Mouse (Mus musculus) CD8-positive naive resting alpha-beta T cell, adult 2 months (primary cell): ENCODE measurements around the gene Col7a1.
A peak's percentile ranks its signal among the peaks of the same experiment; 100 is the strongest.

ENCODE experiments used
- DNase-seq, 2 experiments: peaks; one replicate each; pipeline ENCODE4 v3.0.0; 2022; ENCODE audit warnings: low read depth in 2 of 2, low spot score in 2 of 2

Gene Col7a1

DNA sequence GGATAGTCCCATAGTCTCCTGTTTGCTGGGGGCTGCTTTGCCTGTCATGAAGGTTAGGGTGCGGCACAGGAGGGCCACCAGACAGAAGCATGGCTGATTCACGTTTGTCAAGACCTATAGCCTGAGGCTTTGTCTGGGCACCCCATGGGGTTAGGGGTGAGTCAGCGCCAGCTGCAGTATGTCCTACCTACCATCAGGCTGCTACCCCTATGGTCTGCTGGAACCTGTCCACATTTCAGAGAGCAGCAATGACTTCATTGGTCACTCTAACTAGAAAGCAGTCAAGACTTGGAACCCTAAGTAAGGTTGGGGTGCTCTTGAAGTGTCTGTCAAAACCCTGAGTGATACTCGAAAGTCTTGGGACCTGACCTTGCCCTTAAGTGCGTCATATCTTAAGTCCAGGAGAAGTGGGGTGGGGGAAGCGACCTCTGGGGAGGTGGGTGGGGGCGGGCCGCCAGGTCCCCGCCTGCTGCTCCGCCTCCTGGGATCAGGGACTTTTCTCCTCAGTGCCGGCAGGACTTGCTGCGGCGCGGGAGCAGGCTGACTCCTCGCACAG is at the start of gene Col7a1:
Gene Col7a1 (plus strand): TSS at position 506 of the 556 bp plus-strand sequence.
- no peak for DNase-seq

DNA sequence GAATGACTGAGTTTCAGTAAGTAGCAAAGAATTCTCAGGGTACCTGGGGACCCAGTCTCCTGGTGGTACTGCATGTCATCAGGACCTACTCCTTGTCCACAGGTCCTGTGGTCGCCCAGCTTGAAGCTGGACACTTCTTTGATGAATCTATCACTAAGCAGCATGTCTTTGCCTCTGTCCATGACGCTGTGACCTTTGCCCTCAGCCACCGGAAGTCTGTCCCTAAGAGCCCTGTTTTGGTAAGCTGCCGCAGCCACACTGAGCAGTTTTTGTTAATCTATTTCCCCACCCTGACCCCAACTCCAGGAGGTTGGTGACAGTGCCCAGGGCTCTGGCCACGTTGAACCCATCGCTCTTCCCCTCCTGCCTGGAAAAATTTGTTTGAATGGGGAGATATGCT is 41.1 kb upstream of the Col7a1 start:
- no peak for DNase-seq

DNA sequence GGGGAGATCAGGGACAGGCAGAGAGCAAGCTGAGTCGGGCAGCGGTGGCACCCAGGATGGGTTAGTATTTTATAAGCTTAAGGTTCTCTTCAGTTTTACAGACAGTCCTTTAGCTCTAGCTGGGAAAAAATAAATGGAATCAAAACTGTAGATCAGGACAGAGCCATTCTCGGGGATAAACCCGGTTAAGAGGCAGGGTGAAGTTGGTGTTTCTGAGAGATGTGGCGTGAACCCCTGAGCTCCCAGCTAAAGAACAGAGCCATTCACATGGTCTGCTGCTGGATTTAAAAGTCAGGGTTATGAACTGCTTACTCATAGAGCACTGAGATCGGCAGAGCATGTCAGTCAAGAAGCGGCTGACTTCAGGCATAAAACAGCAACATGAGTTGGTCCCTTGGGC is 40.2 kb upstream of the Col7a1 start:
- DNase-seq = no peak

DNA sequence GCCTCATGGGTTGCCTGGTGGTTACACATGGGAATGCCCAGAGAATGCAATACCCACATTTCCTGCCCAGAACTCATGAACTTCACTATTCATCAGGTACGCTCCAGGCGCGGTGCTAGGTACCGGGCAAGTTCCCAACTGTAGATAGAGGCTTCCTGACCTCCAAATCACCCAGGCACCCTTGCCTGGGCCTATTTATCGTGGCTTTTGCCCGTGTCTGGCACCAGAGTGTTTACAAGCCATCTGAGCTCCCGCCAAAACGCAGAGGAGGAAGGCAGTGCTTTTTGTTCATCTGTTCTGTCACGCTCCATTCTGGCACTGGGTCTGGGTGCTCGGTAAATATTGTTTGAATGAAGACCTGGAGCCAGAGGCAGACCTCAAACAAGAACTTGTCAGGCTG is 39.8 kb upstream of the Col7a1 start:
- DNase-seq = no peak

DNA sequence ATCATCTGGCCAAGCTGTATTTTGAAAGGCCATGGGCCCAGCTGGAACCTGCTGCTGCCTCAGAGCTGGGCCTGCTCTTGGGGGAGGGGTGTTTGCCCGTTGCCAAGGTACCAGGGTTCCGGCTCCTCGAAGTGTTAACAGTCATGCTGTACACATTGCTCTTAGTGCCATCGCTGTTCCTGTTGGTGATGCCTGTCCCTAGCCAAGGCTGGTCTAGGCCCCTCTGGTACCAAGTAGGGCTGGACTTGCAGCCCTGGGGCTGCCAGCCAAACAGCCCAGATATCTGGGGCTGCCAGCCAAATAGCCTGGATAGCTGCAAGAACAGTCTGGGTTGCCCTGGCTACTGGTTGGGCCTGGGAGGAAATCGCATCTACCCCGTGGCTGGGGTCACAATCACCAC is 38.9 kb upstream of the Col7a1 start, which contains the start of gene Tmem89:
Gene Tmem89 (plus strand): TSS at position 129 of the 400 bp plus-strand sequence.
- DNase-seq = no peak

DNA sequence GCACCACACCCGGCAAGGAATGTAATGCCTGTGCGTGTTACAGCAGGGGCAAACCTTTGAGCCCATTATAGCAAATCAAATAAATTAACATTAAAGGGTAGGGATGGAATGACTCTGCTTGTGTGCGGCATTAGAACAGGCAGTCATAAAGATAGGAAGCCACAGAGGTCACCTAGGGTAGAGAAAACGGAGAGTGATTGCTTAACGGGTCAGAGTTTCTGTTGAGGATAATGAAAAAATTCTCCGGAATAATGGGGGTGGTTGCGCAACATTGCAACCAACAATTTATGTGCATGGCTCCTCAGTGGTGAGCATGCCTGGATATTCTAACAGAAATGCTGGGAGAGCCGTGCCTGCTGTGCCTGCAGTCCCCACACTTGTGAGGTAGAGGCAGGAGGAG is 27.5 kb upstream of the Col7a1 start:
- DNase-seq = no peak

DNA sequence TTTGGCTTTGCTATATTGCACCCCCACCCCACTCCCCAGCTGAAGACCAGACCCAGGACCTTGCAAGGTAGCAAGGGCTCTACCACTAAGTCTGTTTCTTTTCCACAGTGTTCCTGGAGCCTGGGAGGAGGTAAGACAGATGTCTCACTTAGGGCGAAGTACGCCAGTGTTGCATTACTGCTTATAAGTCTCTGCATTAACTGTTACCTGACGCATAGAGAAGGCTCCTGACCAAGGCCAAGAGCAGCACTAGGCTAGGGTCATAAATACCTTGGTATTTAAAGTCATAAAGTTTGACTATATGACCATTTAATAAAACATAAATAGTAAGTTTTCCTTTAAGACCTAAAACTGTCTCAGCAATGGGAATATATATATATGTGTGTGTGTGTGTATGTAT is 25.0 kb upstream of the Col7a1 start:
- DNase-seq = no peak

DNA sequence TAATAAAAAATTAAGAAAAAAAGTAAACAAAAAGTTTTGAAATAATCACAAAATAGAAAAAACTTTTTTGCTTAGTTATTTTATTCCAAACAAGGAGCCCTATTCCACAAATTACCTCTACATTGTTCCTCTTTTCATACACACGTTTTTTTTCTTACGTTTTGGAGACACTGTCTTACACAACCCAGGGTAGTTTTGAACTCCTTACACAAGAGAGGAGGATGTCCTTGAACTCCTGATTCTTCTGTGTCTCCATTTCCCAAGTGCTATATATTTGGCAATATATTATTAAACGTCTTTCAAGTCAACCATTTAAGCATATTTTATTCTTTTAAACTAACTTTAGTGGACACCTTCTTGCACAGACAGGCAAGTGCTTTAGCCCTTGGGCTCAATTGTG is 17.4 kb upstream of the Col7a1 start:
- DNase-seq = no peak

DNA sequence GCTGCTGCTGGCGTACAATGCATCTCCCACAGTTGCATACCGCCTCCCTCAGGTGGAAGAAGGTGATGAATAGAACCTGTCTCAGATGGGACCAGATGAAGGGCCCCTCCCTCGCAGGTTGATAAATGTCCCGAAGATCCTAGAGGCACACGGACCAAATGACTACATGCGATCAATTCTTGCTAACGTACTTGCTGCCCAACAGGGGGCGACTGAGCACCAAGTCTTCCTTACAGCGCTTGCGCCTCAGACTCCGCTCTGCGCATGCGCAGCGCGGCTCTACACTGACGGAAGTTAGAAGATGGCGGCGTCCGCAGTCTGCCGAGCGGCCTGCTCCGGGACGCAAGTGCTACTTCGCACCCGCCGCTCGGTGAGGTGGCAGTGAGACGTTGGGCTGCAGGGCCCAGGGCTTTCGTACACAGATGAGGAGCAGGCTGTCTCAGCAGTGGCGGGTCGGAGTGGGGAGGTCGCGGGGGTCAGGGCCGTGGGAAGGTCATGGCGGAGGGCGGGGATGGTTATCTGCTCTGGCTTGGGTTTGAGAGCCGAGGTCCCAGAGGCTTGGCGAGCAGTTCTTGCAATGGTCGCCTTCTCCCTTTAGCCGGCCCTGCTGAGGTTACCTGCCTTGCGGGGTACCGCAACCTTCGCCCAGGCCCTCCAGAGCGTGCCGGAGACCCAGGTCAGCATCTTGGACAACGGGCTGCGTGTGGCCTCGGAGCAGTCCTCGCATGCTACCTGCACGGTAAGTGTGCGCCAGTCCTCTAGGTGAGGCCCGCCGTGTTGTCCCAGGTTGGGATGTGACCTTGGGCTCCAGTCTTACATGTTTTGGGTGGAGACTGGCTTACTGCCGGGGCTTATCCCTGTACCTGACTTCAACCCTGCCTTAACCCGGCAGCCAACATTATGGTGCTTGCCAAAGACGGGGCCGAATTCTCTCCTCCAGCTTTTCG is 16.7 kb upstream of the Col7a1 start, which contains the start of gene Uqcrc1:
Gene Uqcrc1 (plus strand): TSS at position 216 of the 947 bp plus-strand sequence.
- peak; percentile 92 to 93 for DNase-seq

DNA sequence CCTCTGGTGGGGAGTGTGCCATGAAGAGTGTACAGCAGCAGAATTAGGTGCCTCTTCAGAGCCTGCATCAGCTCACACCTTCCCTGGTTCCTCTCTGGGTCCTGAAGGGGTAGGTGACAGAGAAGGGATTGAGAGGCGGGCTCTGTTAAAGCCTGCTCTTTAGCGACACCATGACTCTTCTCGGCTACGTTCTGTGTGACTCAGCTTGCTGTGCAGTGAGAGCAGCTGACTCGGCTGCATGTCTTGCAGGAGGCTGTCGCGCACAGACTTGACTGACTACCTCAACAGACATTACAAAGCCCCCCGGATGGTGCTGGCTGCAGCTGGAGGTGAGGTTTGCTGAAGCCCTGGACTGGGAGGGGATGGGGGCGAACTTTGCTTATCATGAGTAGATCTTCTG is 8.3 kb upstream of the Col7a1 start:
- no peak for DNase-seq

DNA sequence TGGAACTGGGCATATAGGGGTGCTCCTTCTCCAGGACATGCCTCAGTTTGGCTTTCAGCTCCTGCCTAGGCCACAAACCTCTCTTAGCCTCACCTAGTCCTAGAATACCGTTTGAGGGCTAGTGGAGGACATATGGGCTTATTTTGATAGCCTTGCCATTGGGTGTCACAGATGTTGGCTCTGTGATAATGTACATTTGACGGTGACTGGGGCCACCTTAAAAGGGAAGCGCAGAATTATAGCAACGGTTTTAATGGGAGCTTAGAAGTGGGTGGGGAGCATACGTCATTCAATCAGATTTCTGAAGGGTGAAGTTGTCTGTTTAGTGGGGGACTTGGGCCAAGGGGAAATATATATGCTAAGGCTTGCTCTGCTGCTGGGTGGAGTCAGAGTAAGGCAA is 7.8 kb upstream of the Col7a1 start:
- no peak for DNase-seq

DNA sequence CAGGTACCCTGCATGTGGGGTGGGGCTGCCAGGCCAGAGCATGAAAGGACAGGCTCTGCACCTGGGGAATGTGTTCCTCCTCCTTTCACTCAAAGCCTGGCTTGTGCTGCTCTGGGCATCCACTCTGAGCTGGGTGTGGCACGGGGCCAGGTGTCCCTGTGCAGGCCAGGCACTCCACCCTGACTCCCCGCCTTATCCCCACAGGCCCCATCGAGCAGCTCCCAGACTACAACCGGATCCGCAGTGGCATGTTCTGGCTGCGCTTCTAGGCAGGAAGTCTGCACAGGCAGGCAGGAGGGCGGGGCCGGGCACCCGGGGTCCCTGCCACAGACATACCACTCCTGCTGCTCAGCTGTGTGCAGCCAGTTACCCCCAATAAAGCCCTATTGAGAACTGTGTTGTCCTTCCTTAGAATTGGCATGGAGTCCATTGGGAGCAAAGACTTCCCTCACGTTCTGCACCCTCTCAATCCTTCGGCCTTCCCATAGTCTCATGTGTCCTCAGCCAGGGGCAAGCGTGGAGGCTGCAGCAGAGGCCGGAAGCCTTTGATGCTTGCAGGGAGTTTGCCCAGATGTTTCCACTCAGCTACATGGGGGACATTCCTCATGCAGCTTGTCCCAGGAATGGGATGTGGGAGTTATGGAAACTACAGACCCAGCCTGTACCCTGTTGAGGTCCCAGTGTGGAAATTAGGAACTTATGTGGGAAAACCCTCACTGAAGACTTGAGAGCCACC is 4.0 kb upstream of the Col7a1 start:
- no peak for DNase-seq

DNA sequence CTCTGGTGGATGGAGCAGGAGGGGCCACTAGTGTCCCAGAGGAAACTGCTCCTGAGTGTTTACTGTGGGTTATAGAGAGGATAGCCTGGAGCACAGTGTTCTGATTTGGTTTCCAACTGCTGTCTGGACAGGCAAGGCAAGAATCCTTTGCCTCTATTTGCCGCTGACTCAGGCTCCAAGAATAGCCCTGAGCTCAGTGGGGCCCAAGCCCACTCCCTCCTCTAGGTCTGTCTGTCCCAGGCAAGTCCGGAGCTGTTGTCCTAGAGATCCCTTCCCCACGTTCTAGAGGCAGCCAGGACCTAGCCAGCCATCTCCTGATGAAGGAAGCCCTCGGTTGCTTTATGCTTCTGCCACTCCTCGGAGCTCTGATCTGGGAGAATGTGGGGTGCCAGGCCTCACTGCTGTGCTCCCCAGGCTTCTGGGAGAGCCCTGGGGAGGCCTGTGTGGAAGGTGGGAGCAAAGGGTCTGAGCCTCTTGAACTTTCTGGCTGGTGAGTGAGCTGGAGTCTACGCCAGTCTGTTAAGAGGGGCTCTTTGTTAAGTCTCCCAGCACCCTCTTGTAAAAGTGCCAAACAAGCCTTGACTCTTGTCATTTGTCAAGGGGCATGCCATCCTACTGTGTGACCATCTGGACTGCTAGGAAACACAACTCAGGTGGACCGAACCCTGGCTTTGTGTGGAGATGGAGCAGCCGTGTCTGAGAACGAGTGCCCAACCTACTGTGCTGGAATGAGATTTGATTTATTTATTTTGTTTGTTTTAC is 3.2 kb upstream of the Col7a1 start:
- DNase-seq = no peak

DNA sequence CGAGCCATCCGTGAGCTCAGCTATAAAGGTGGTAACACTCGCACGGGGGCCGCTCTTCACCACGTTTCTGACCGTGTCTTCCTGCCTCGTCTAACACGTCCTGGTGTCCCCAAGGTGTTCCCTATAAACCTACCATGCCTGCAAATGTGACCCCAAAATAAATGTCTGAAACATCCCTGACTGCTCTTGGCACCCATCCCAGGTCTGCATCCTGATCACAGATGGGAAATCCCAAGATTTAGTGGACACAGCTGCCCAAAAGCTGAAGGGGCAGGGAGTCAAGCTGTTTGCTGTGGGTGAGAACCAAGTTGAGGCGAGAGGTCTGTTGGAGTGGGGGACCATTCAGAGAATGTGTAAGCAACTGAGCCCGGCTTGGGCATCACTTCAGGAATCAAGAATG is 1.9 kb downstream of the Col7a1 start:
- no peak for DNase-seq

DNA sequence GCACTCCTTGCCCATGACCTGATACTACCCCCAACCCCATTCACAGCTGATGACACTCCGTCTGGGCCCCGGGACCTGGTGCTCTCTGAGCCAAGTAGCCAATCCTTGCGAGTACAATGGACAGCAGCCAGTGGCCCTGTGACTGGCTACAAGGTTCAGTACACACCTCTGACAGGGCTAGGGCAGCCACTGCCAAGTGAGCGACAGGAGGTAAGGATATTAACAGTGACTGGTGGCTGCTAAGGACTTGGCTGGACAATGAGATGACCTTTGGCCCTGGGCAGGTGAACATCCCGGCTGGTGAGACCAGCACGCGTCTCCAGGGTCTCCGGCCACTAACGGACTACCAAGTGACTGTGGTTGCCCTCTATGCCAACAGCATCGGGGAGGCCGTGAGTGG is 2.5 kb downstream of the Col7a1 start:
- no peak for DNase-seq

DNA sequence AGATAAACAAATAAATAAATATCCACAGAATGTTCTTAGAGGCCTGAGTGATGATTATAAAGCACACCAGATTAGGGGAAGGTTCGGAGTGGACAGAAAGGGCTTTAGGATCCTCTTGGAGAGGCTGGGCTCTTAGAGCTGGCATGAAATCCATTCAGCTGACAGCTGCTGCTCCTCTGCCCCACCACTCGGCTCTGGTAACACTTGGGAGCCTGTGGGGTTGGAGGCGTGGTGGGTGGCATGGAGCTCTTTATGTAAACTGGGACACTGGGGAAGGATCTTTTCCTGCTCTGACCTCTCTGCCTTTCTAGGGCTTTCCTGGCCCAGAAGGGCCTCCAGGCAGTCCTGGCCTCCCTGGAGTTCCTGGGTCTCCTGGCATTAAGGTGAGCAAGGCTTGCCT is 10.2 kb downstream of the Col7a1 start:
- DNase-seq = no peak

DNA sequence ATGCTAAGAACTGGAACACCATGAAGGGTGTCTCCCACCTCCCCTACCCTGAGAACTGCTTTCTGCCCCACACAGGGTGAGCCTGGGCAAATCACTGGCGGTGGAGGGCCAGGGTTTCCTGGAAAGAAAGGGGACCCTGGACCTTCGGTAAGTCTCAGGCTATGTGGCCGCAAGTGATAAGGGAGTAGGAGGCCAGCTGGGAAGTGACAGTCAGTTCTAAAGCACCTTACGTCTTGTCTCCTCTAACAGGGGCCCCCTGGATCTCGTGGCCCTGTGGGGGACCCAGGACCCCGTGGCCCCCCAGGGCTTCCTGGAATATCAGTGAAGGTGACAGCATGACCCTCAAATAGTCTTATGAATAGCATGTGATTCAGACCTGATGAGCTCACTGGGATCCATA is 11.0 kb downstream of the Col7a1 start:
- no peak for DNase-seq

DNA sequence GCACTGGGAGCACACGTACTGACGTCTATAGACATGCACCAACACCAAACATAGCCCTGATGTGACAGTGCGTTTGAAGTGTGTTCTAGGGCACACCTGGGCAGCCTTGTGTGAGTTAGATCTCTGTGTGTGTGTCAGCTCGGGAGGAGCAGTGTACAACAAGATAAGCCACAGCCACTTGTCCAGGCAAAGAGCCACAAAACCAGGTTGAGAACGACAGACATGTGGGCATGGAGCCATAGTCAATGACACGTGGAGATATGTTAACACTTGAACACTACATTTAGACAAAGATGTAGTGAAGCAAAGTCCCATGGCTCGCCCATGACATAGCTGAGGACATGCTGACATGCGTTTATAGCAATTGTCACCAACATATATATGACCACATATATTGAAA is 17.2 kb downstream of the Col7a1 start:
- DNase-seq = no peak

DNA sequence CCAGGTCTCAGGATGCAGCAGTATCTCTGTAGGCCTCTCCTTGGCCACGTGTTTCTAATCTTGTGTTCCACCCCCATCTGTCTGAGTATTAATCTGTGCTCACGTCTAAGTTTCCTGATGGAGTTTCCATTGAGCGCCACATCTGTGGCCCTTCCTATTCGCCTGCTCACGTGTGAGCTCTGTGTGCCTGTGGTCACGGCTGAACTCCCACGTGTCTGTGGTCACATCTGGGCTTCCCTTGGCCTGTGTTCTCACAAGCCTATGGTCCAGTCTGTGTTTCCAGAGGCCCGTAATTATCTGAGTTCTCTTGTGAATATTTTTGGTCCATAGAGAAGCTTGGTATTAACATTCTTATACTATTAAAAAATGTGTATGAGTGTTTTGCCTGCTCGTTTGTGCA is 23.1 kb downstream of the Col7a1 start:
- no peak for DNase-seq

DNA sequence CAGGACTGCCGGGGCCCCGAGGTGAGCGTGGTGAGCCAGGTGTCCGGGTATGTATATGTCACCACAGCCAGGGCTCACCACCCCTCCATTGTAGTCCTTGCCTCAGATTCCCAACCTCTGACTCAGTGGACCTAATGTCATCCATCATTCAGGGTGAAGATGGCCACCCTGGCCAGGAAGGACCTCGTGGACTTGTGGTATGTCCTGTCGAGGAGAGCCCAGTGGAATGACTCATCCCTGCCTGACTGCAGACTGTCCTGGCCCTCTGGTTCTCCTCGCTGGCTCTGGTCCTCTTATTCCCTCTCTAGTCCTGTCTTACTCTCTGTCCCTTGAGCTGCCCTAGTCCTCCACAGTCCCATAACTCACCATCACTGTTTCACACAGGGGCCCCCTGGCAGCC is 24.6 kb downstream of the Col7a1 start:
- DNase-seq = no peak

DNA sequence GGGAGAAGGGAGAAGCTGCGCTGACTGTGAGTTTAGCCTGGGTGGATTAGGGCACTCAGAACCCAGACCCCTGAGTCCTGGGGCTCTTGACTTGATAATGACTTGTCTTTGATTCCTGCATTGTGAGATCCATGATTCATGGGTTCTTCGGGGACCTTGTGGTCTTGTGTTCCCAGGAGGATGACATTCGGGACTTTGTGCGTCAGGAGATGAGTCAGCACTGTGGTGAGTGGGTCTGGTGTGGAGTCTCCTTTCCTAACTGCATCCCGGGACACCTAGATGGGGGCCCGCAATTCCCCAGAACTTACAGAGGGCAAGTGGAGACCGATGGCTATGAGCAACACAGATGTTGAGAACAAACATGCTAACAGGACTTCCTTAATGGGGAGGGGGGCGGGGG is 29.1 kb downstream of the Col7a1 start:
- DNase-seq = no peak
